Mouse (Mus musculus): ENCODE data around the gene Lmna.

The Lmna gene

GRCm38 (mm10) chr3:88500655-88501365 lies 8.9 kb downstream of the Lmna start:
- no peak for DNase-seq (ENCODE audit: low spot score in 2 of 2)

- DNase-seq (ENCODE audit: low spot score in 2 of 2) = no peak
Observed at GRCm38 (mm10) chr3:88500087-88500486, 9.7 kb downstream of the Lmna start.

- DNase-seq (ENCODE audit: low spot score in 2 of 2) = no peak
Observed at GRCm38 (mm10) chr3:88499580-88499979, 10.2 kb downstream of the Lmna start.

GRCm38 (mm10) chr3:88495741-88496415 lies 13.9 kb downstream of the Lmna start:
- DNase-seq (ENCODE audit: low spot score in 2 of 2) = no peak

- DNase-seq (ENCODE audit: low spot score in 2 of 2) = peak; percentile 73 to 84
Observed at GRCm38 (mm10) chr3:88494836-88495628, 14.7 kb downstream of the Lmna start.

- DNase-seq (ENCODE audit: low spot score in 2 of 2) = no peak
Observed at GRCm38 (mm10) chr3:88493706-88494582, 15.8 kb downstream of the Lmna start.

GRCm38 (mm10) chr3:88487396-88487795 lies 22.4 kb downstream of the Lmna start:
- no peak for DNase-seq (ENCODE audit: low spot score in 2 of 2)

- DNase-seq (ENCODE audit: low spot score in 2 of 2) = no peak
Observed at GRCm38 (mm10) chr3:88486887-88487286, 22.9 kb downstream of the Lmna start.

GRCm38 (mm10) chr3:88486043-88486442 lies 23.7 kb downstream of the Lmna start:
- DNase-seq (ENCODE audit: low spot score in 2 of 2) = no peak

GRCm38 (mm10) chr3:88484597-88485316 lies 25.0 kb downstream of the Lmna start:
- DNase-seq (ENCODE audit: low spot score in 2 of 2) = no peak

- peak in 1 of 2 experiments; percentile 31 for DNase-seq (ENCODE audit: low spot score in 2 of 2)
Observed at GRCm38 (mm10) chr3:88483621-88484020, 26.1 kb downstream of the Lmna start.

- DNase-seq (ENCODE audit: low spot score in 2 of 2) = no peak
Observed at GRCm38 (mm10) chr3:88483141-88483540, 26.6 kb downstream of the Lmna start.

- DNase-seq (ENCODE audit: low spot score in 2 of 2) = no peak
Observed at GRCm38 (mm10) chr3:88482336-88482735, 27.4 kb downstream of the Lmna start.

GRCm38 (mm10) chr3:88481372-88482040 lies 28.2 kb downstream of the Lmna start:
- no peak for DNase-seq (ENCODE audit: low spot score in 2 of 2)

- DNase-seq (ENCODE audit: low spot score in 2 of 2) = no peak
Observed at GRCm38 (mm10) chr3:88480679-88481078, 29.1 kb downstream of the Lmna start.

- no peak for DNase-seq (ENCODE audit: low spot score in 2 of 2)
Observed at GRCm38 (mm10) chr3:88479828-88480227, 29.9 kb downstream of the Lmna start.

- DNase-seq (ENCODE audit: low spot score in 2 of 2) = no peak
Observed at GRCm38 (mm10) chr3:88479163-88479562, 30.6 kb downstream of the Lmna start.

- peak in 1 of 2 experiments; percentile 78 for DNase-seq (ENCODE audit: low spot score in 2 of 2)
Observed at GRCm38 (mm10) chr3:88477735-88478134, 32.0 kb downstream of the Lmna start.

GRCm38 (mm10) chr3:88476403-88476802 lies 33.4 kb downstream of the Lmna start:
- no peak for DNase-seq (ENCODE audit: low spot score in 2 of 2)

- no peak for DNase-seq (ENCODE audit: low spot score in 2 of 2)
Observed at GRCm38 (mm10) chr3:88473571-88473970, 36.2 kb downstream of the Lmna start.
